Mouse (Mus musculus) heart, postnatal 0 days (tissue): ENCODE results near the gene Lrfn3.

Source experiments
- CTCF ChIP-seq: IDR thresholded peaks from 2 replicates; pipeline ENCODE4 v1.5.1; 2016; ENCODE audit warnings: antibody characterized with exemption, control low read depth, low read depth
- EP300 ChIP-seq: IDR thresholded peaks from 2 replicates; pipeline ENCODE4 v1.6.1; 2016; ENCODE audit warnings: antibody characterized with exemption, low read depth

DNA sequence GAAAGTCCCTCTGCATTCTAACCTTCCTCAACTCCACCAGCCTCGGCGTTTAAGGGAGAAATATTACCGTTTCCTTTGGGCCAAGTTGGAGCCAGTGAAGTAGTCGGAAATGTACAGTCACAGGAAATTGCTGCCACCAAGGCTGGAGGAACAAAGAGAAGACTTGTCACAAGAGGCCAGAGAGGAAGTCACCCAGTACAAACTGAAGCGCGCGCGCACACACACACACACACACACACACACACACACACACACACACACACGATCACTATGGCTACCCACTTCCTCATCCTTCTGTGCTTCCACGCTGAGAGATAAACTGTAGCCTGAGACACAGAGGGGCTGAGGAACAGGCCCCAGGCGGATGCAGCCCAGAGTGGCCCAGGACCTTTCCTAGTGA, 31.8 kb upstream of the Lrfn3 start:
- TF ChIP-seq CTCF (no peak), EP300 (no peak)
